Mouse (Mus musculus) B cell, adult (primary cell): ENCODE results near the gene Slc25a34. TPM values are rescaled to one million over a fixed set of nuclear protein-coding genes. Genes with fewer than 3 reads are reported as not detected.

Experiments
- total RNA-seq: library from RNA; stranded (reverse); gene quantifications from 4 replicates; pipeline ENCODE4 v1.2.4, GENCODE M21; 2023; ENCODE audit not compliant: inconsistent age

Slc25a34 gene
- total RNA-seq, result not detected in 4 replicates

GRCm38 (mm10) chr4:141623666-141624065 lies at the start of gene Slc25a34:
Slc25a34 (minus strand) TSS chr4:141623821.

GRCm38 (mm10) chr4:141664799-141665198 lies 41.2 kb upstream of the Slc25a34 start, which contains the start of gene Plekhm2:
Plekhm2 (minus strand) TSS chr4:141664899.

GRCm38 (mm10) chr4:141618565-141619243 lies 4.9 kb downstream of the Slc25a34 start, which contains the start of gene Tmem82:
Tmem82 (minus strand) TSS chr4:141618633.

GRCm38 (mm10) chr4:141605861-141606260 lies 17.8 kb downstream of the Slc25a34 start, which contains the start of gene Fblim1:
Fblim1 (minus strand) TSS chr4:141606096.

Other genes starting within 250 kb of the Slc25a34 start
- gene Clcnka, start 225.1 kb downstream of the Slc25a34 start, total RNA-seq, result not detected in 4 replicates
- not detected in 4 replicates for gene Clcnkb, start 207.8 kb downstream of the Slc25a34 start, total RNA-seq
- gene Hspb7, start 203.0 kb downstream of the Slc25a34 start, total RNA-seq, result not detected in 4 replicates
- not detected in 4 replicates for gene Srarp, start 187.7 kb downstream of the Slc25a34 start, total RNA-seq
- gene Zbtb17, start 179.2 kb downstream of the Slc25a34 start, total RNA-seq, result 41.4 to 43.9 TPM (median 42.6 TPM) in 4 replicates
- gene Spen, start 85.2 kb downstream of the Slc25a34 start, total RNA-seq, result 47.1 to 53.3 TPM (median 50.4 TPM) in 4 replicates
- gene Fblim1, start 17.7 kb downstream of the Slc25a34 start, total RNA-seq, result not detected in 4 replicates
- gene Tmem82, start 5.2 kb downstream of the Slc25a34 start, total RNA-seq, result 0.24 TPM in 2 of 4 replicates, not detected in the others
- 25.8 to 36.0 TPM (median 34.9 TPM) in 4 replicates for gene Plekhm2, start 41.1 kb upstream of the Slc25a34 start, total RNA-seq
- 1.9 to 14.3 TPM (median 7.9 TPM) in 4 replicates for gene Rsc1a1, start 61.8 kb upstream of the Slc25a34 start, total RNA-seq
- 42.7 to 53.7 TPM (median 45.9 TPM) in 4 replicates for gene Ddi2, start 99.6 kb upstream of the Slc25a34 start, total RNA-seq
- not detected in 4 replicates for gene Agmat, start 122.9 kb upstream of the Slc25a34 start, total RNA-seq
- 11.5 to 15.3 TPM (median 12.9 TPM) in 4 replicates for gene Dnajc16, start 167.1 kb upstream of the Slc25a34 start, total RNA-seq
- gene Casp9, start 169.8 kb upstream of the Slc25a34 start, total RNA-seq, result 22.2 to 28.4 TPM (median 23.2 TPM) in 4 replicates
- 0.57 to 3.9 TPM (median 2.9 TPM) in 3 of 4 replicates, not detected in the other for gene Cela2a, start 202.3 kb upstream of the Slc25a34 start, total RNA-seq
- not detected in 4 replicates for gene Ctrc, start 222.5 kb upstream of the Slc25a34 start, total RNA-seq